Mouse (Mus musculus) midbrain, embryonic 13.5 days (tissue): Measurements from ENCODE around the gene Lcn8. TPM values are rescaled to one million over a fixed set of nuclear protein-coding genes. Genes with fewer than 3 reads are reported as not detected.
"Not testable (repeated sequence)": the region's sequence is repeated elsewhere in the genome, so short reads cannot be mapped to it uniquely, and the experiment has no call there.

Experiments
- ATAC-seq: fragments of 200-750 bp; cut with Nextera tagmentation; 2 replicates; pipeline ENCODE4 v1.8.0; 2017; ENCODE audit warnings: mild to moderate bottlenecking, moderate TSS enrichment, moderate library complexity
- H3K27ac ChIP-seq: fragments of 300-500 bp; sonication (generic); 2 replicates; pipeline ENCODE4 v1.5.1; 2015; ENCODE audit warnings: inconsistent platforms, mild to moderate bottlenecking, moderate library complexity
- H3K27me3 ChIP-seq: fragments of 300-500 bp; sonication (generic); 2 replicates; pipeline ENCODE4 v1.6.1; 2015; ENCODE audit warnings: mild to moderate bottlenecking, inconsistent platforms
- H3K36me3 ChIP-seq: fragments of 300-500 bp; sonication (generic); 2 replicates; pipeline ENCODE4 v1.6.1; 2015; ENCODE audit warnings: mild to moderate bottlenecking, inconsistent platforms
- H3K4me1 ChIP-seq: fragments of 300-500 bp; sonication (generic); replicated peaks from 2 replicates; pipeline ENCODE4 v1.6.1; 2015; ENCODE audit warnings: inconsistent platforms
- H3K4me2 ChIP-seq: fragments of 300-500 bp; sonication (generic); replicated peaks from 2 replicates; pipeline ENCODE4 v1.6.1; 2015; ENCODE audit warnings: moderate library complexity, mild to moderate bottlenecking, inconsistent platforms
- H3K4me3 ChIP-seq: fragments of 300-500 bp; sonication (generic); replicated peaks from 2 replicates; pipeline ENCODE4 v1.5.1; 2015; ENCODE audit warnings: mild to moderate bottlenecking, inconsistent platforms
- H3K9ac ChIP-seq: fragments of 300-500 bp; sonication (generic); replicated peaks from 2 replicates; pipeline ENCODE4 v1.6.1; 2015; ENCODE audit warnings: mild to moderate bottlenecking, inconsistent platforms
- H3K9me3 ChIP-seq: fragments of 300-500 bp; sonication (generic); 2 replicates; pipeline ENCODE4 v1.6.1; 2016; ENCODE audit warnings: mild to moderate bottlenecking, inconsistent platforms
- WGBS: fragments of 180-500 bp; shearing (Covaris S2); methylation state at CpG from one replicate; pipeline ENCODE4 v1.1.7; 2015; 5-methylcytosine and 5-hydroxymethylcytosine counted together
- polyA plus RNA-seq: library from polyadenylated mRNA; unstranded; fragments of >200 nt; fragmentation: Nextera tagmentation; extraction: Ambion mirVana; gene quantifications from 2 replicates; pipeline ENCODE4 v1.2.1, GENCODE M21; 2015

Lcn8 gene
- polyA plus RNA-seq, 1 experiment from 2014 or later: not detected

- ATAC-seq: no peak
- Histone ChIP-seq H3K27ac (no peak overlapping the region), H3K9me3 (no peaks in the 10 kb centered on the region), H3K4me3 (no peak overlapping the region), H3K9ac (no peak overlapping the region), H3K27me3 (no peaks in the 10 kb centered on the region), H3K4me2 (no peak overlapping the region), H3K4me1 (no peaks in the 10 kb centered on the region), H3K36me3 (no peaks in the 10 kb centered on the region)
- WGBS: 87% methylated on average over 6 of the region's 6 CpGs
Observed at GRCm38 (mm10) chr2:25679559-25679958, 26.6 kb downstream of the Lcn8 start.

- Histone ChIP-seq H3K27me3 (no peaks in the 10 kb centered on the region), H3K9me3 (no peaks in the 10 kb centered on the region), H3K4me2 (no peak within 1 kb of the TSS), H3K4me1 (no peaks in the 10 kb centered on the region), H3K27ac (no peak within 1 kb of the TSS), H3K36me3 (no peaks in the 10 kb centered on the region), H3K9ac (no peak within 1 kb of the TSS), H3K4me3 (no peak within 1 kb of the TSS)
- no peak for ATAC-seq
- WGBS: 72% methylated on average over 2 of the region's 2 CpGs
Observed at GRCm38 (mm10) chr2:25682426-25682825, 29.5 kb downstream of the Lcn8 start, which contains the start of gene Lcn10. Gene Lcn10, plus strand, starts transcription at chr2:25682726.

- ATAC-seq: no peak
- Histone ChIP-seq H3K4me2 (no peak overlapping the region), H3K9ac (no peak overlapping the region), H3K4me1 (no peaks in the 10 kb centered on the region), H3K9me3 (no peaks in the 10 kb centered on the region), H3K27ac (no peak overlapping the region), H3K36me3 (no peaks in the 10 kb centered on the region), H3K27me3 (no peaks in the 10 kb centered on the region), H3K4me3 (no peak overlapping the region)
- 64% methylated on average over 3 of the region's 4 CpGs for WGBS
Observed at GRCm38 (mm10) chr2:25686941-25687340, 34.0 kb downstream of the Lcn8 start.

- no peak overlapping the region for H3K4me3 ChIP-seq
- no peaks in the 10 kb centered on the region for H3K9me3 ChIP-seq
- H3K4me1 ChIP-seq: no peaks in the 10 kb centered on the region
- H3K9ac ChIP-seq: no peak overlapping the region
- no peaks in the 10 kb centered on the region for H3K36me3 ChIP-seq
- H3K4me2 ChIP-seq: no peak overlapping the region
- no peak overlapping the region for H3K27ac ChIP-seq
- no peak for ATAC-seq
- no peaks in the 10 kb centered on the region for H3K27me3 ChIP-seq
Observed at GRCm38 (mm10) chr2:25694605-25695004, 41.7 kb downstream of the Lcn8 start.

GRCm38 (mm10) chr2:25696951-25697350 is 44.0 kb downstream of the Lcn8 start:
- H3K27ac ChIP-seq: no peak overlapping the region
- no peaks in the 10 kb centered on the region for H3K27me3 ChIP-seq
- H3K9ac ChIP-seq: no peak overlapping the region
- 70% methylated on average over 4 of the region's 4 CpGs for WGBS
- H3K36me3 ChIP-seq: no peaks in the 10 kb centered on the region
- H3K4me3 ChIP-seq: no peak overlapping the region
- no peak for ATAC-seq
- H3K4me2 ChIP-seq: no peak overlapping the region
- no peaks in the 10 kb centered on the region for H3K4me1 ChIP-seq
- H3K9me3 ChIP-seq: no peaks in the 10 kb centered on the region

- 92% methylated on average over 2 of the region's 2 CpGs for WGBS
- ATAC-seq: no peak
- no peaks in the 10 kb centered on the region for H3K4me1 ChIP-seq
- 0 out of 2 replicates have a peak, but pooled peaks cover 2% of the 10 kb centered on the region for H3K27me3 ChIP-seq
- no peaks in the 10 kb centered on the region for H3K36me3 ChIP-seq
- H3K9me3 ChIP-seq: no peaks in the 10 kb centered on the region
- no peak overlapping the region for H3K4me2 ChIP-seq
- no peak overlapping the region for H3K9ac ChIP-seq
- no peak overlapping the region for H3K27ac ChIP-seq
- no peak overlapping the region for H3K4me3 ChIP-seq
Observed at GRCm38 (mm10) chr2:25698696-25699095, 45.8 kb downstream of the Lcn8 start.

GRCm38 (mm10) chr2:25699743-25700142 is 46.8 kb downstream of the Lcn8 start, which contains the start of gene Obp2a:
Gene Obp2a, plus strand, starts transcription at chr2:25700043.
- not testable (repeated sequence) for H3K27me3 ChIP-seq, H3K4me3 ChIP-seq, H3K36me3 ChIP-seq, H3K9ac ChIP-seq, H3K4me1 ChIP-seq, H3K9me3 ChIP-seq, H3K4me2 ChIP-seq, H3K27ac ChIP-seq, ATAC-seq
- WGBS: 85% methylated on average over 3 of the region's 3 CpGs

- Histone ChIP-seq H3K27me3 (0 out of 2 replicates have a peak, but pooled peaks cover 2% of the 10 kb centered on the region), H3K4me3 (no peak overlapping the region), H3K27ac (no peak overlapping the region), H3K4me1 (0 out of 2 replicates have a peak, but pooled peaks cover 2% of the 10 kb centered on the region), H3K36me3 (no peaks in the 10 kb centered on the region), H3K9me3 (no peaks in the 10 kb centered on the region), H3K9ac (no peak overlapping the region), H3K4me2 (no peak overlapping the region)
- 82% methylated on average over 5 of the region's 5 CpGs for WGBS
- no peak for ATAC-seq
Observed at GRCm38 (mm10) chr2:25701001-25701400, 48.1 kb downstream of the Lcn8 start.

- WGBS: 88% methylated on average over 4 of the region's 4 CpGs
- Histone ChIP-seq H3K4me3 (no peak overlapping the region), H3K27me3 (0 out of 2 replicates have a peak, but pooled peaks cover 2% of the 10 kb centered on the region), H3K4me1 (peaks cover 13% of the 10 kb centered on the region), H3K9ac (0 out of 2 replicates have a peak overlapping the region, but pooled peaks have one; percentile 10), H3K9me3 (no peaks in the 10 kb centered on the region), H3K4me2 (no peak overlapping the region), H3K27ac (no peak overlapping the region), H3K36me3 (no peaks in the 10 kb centered on the region)
- no peak for ATAC-seq
Observed at GRCm38 (mm10) chr2:25703706-25704105, 50.8 kb downstream of the Lcn8 start.

Other genes with a start within 250 kb of the Lcn8 start
- gene Fut7, start 229.9 kb upstream of the Lcn8 start, polyA plus RNA-seq: 0.49 TPM in 1 of 2 replicates, not detected in the other
- gene Abca2, start 224.4 kb upstream of the Lcn8 start, polyA plus RNA-seq: 10.2 and 11.1 TPM in 2 replicates
- gene Clic3, start 196.3 kb upstream of the Lcn8 start, polyA plus RNA-seq: 2.7 and 4.0 TPM in 2 replicates
- 85.7 and 92.1 TPM in 2 replicates for gene Paxx, start 192.0 kb upstream of the Lcn8 start, polyA plus RNA-seq
- 48.6 and 80.5 TPM in 2 replicates for gene Ptgds, start 183.1 kb upstream of the Lcn8 start, polyA plus RNA-seq
- not detected in 2 replicates for gene Lcn12, start 159.2 kb upstream of the Lcn8 start, polyA plus RNA-seq
- 120 and 122 TPM in 2 replicates for gene Fbxw5, start 152.4 kb upstream of the Lcn8 start, polyA plus RNA-seq
- 5.6 and 7.2 TPM in 2 replicates for gene C8g, start 151.4 kb upstream of the Lcn8 start, polyA plus RNA-seq
- 22.9 and 24.1 TPM in 2 replicates for gene Traf2, start 106.2 kb upstream of the Lcn8 start, polyA plus RNA-seq
- 387 and 406 TPM in 2 replicates for gene Edf1, start 95.3 kb upstream of the Lcn8 start, polyA plus RNA-seq
- gene Mamdc4, start 78.3 kb upstream of the Lcn8 start, polyA plus RNA-seq: 3.2 and 6.8 TPM in 2 replicates
- gene Phpt1, start 77.9 kb upstream of the Lcn8 start, polyA plus RNA-seq: 190 and 193 TPM in 2 replicates
- 3.5 and 5.7 TPM in 2 replicates for gene Ajm1, start 71.4 kb upstream of the Lcn8 start, polyA plus RNA-seq
- 67.2 and 75.9 TPM in 2 replicates for gene Rabl6, start 44.6 kb upstream of the Lcn8 start, polyA plus RNA-seq
- 0.24 and 0.47 TPM in 2 replicates for gene Ccdc183, start 35.4 kb upstream of the Lcn8 start, polyA plus RNA-seq
- 27.5 and 32.3 TPM in 2 replicates for gene Tmem141, start 31.1 kb upstream of the Lcn8 start, polyA plus RNA-seq
- gene Fcna, start 25.1 kb upstream of the Lcn8 start, polyA plus RNA-seq: 1.1 and 1.8 TPM in 2 replicates
- not detected in 2 replicates for gene Lcn5, start 4.8 kb downstream of the Lcn8 start, polyA plus RNA-seq
- gene Lcn6, start 23.7 kb downstream of the Lcn8 start, polyA plus RNA-seq: not detected in 2 replicates
- not detected in 2 replicates for gene Lcn10, start 29.6 kb downstream of the Lcn8 start, polyA plus RNA-seq
- gene Obp2a, start 46.9 kb downstream of the Lcn8 start, polyA plus RNA-seq: not detected in 2 replicates
- gene Bmyc, start 53.6 kb downstream of the Lcn8 start, polyA plus RNA-seq: 98.4 and 100 TPM in 2 replicates
- not detected in 2 replicates for gene Obp2b, start 83.9 kb downstream of the Lcn8 start, polyA plus RNA-seq
- gene Lcn3, start 112.4 kb downstream of the Lcn8 start, polyA plus RNA-seq: not detected in 2 replicates
- gene Lcn11, start 123.9 kb downstream of the Lcn8 start, polyA plus RNA-seq: not detected in 2 replicates
- gene Gm13539, start 129.1 kb downstream of the Lcn8 start, polyA plus RNA-seq: not detected in 2 replicates
- gene Glt6d1, start 162.7 kb downstream of the Lcn8 start, polyA plus RNA-seq: not detected in 2 replicates
- gene Lcn9, start 170.0 kb downstream of the Lcn8 start, polyA plus RNA-seq: not detected in 2 replicates
- gene Sohlh1, start 194.1 kb downstream of the Lcn8 start, polyA plus RNA-seq: not detected in 2 replicates
- gene Kcnt1, start 210.6 kb downstream of the Lcn8 start, polyA plus RNA-seq: 4.4 and 5.9 TPM in 2 replicates